Mouse (Mus musculus): ENCODE data around the gene Srcin1. TPM values are rescaled to one million over a fixed set of nuclear protein-coding genes. Genes with fewer than 3 reads are reported as not detected.

Srcin1 gene
- polyA plus RNA-seq, 1 experiment from 2014 or later = 0.87 TPM

DNA sequence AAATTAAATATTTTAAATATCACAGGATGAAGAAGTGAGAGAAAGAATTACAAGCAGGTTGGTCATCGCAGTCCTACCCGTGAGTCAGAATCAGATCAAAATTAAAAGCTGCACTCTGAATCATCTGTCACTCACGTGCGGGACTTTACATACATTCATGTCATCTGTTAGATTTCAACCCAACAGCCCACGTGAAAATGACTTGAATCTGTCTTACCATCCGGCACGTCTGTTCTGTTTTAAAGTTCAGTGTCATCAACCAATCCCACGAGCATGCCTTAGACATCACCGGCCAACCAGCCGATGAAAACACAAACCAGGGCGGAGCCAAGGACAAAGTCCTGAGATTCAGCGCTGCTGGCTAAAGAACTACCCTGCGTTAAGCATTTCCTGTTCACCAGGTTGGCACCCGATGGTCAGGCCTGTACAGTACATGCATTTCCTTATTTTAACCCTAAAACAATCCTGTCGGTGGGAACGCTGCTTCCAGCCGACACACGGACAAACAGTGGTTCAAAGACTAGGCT lies 47.6 kb downstream of the Srcin1 start:
- WGBS = 67% methylated on average over 18 of the region's 18 CpGs
- Histone ChIP-seq H3K9me3 (no peaks in the 10 kb centered on the region), H3K4me1 (peaks cover 30% of the 10 kb centered on the region), H3K27ac (no peak overlapping the region), H3K4me3 (no peak overlapping the region), H3K27me3 (peaks cover 26% of the 10 kb centered on the region), H3K9ac (no peak overlapping the region), H3K4me2 (no peak overlapping the region), H3K36me3 (no peaks in the 10 kb centered on the region)
- no peak for ATAC-seq (ENCODE audit: borderline replicate concordance, extremely low read depth, low FRiP score, low TSS enrichment)

DNA sequence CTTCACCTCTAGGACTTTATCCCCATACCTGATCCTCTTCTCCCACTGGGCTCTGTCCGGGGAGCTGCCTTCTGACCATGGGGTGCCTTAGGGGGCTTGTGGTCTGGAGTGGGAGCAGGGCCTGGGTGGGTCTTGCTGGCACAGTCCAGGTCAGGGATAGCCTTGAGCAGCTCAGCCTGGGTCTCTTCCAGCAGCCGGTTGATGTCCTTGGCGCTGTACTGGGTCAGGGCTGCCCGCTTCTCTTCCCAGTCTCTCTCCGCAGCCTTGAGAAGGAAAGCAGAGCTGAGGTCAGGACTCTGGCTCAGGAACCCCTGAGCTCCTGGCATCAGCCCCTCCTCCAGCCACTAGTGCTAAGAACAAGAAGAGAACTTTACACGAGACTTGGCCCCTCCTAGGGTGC lies 50.7 kb downstream of the Srcin1 start:
- ATAC-seq (ENCODE audit: borderline replicate concordance, extremely low read depth, low FRiP score, low TSS enrichment) = no peak
- Histone ChIP-seq H3K27ac (no peak overlapping the region), H3K4me1 (peaks cover 20% of the 10 kb centered on the region), H3K9me3 (no peaks in the 10 kb centered on the region), H3K27me3 (no peaks in the 10 kb centered on the region; the same call in 1 of the 2 replicates), H3K36me3 (no peaks in the 10 kb centered on the region), H3K4me2 (no peak overlapping the region), H3K4me3 (no peak overlapping the region), H3K9ac (no peak overlapping the region)
- 84% methylated on average over 6 of the region's 6 CpGs for WGBS

DNA sequence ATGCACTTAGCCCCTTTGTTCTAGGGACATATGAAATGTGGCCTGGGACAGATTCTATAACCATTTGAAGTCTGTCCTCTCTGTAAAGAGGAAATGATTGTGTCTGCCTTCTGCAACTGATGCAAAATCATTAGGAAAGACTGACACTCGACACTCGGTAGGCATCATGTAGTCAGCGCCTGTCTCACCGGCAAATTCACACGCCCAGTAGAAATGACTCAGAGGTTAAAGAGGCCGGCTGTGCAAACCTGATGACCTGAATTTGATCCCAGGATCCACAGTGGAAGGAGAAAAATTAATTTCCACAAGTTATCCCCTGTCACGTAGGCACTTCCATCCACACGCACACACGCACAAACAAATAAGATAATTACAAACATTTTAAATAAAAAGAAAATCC lies 51.7 kb downstream of the Srcin1 start:
- H3K36me3 ChIP-seq = no peaks in the 10 kb centered on the region
- H3K4me2 ChIP-seq = no peak overlapping the region
- ATAC-seq (ENCODE audit: borderline replicate concordance, extremely low read depth, low FRiP score, low TSS enrichment) = no peak
- no peaks in the 10 kb centered on the region for H3K27me3 ChIP-seq
- 30% methylated on average over 9 of the region's 9 CpGs for WGBS
- no peak overlapping the region for H3K27ac ChIP-seq
- no peak overlapping the region for H3K9ac ChIP-seq
- H3K4me3 ChIP-seq = no peak overlapping the region
- peaks cover 20% of the 10 kb centered on the region for H3K4me1 ChIP-seq
- H3K9me3 ChIP-seq = no peaks in the 10 kb centered on the region

DNA sequence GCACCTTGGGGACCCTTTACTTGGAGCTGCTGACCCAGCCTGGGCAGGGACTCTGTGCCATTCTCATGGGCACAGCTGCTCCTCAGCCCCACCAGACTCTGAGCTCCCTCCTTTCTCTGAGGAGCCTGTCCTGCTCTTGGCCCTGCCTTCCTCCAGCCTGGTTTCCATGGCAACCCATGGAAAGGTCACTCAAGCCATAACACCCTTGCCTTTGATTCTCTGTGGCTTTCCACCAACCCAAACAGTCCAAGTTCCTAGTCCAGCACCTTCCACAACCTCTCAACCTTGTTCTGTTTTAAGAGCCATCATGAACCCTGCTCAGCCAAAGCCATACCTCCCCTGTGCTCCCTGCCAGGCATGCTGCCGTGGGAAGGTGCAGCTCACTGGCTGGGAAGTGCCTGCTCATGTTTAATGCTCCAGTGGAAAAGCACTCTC lies 52.1 kb downstream of the Srcin1 start:
- 0% methylated on average over 1 of the region's 1 CpGs for whole genome bisulfite sequencing
- Histone ChIP-seq H3K27ac (no peak overlapping the region), H3K9me3 (no peaks in the 10 kb centered on the region), H3K27me3 (no peaks in the 10 kb centered on the region), H3K4me3 (no peak overlapping the region), H3K36me3 (no peaks in the 10 kb centered on the region), H3K4me2 (no peak overlapping the region), H3K9ac (no peak overlapping the region), H3K4me1 (peaks cover 20% of the 10 kb centered on the region)
- ATAC-seq (ENCODE audit: borderline replicate concordance, extremely low read depth, low FRiP score, low TSS enrichment) = 0 out of 2 replicates have a peak, but pooled peaks have one; percentile 13

DNA sequence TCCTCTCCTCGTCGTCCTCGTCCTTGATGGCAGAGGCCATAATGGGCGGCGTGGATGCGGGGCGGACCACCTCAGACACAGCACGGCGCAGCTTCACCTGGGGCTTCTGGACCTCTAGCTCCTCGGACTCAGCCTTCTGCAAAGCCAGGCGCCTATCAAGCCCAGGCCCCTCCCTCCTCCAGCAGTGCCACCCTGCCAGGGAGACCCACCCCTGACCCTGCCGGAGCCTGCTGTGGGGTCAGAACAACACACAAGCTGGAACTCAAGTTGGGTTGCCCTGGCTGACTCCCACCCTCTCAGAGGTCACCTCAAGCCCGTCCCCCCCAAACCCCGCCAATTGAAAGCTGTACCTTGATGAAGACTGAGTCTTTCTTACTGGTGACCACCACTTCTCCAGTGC lies 52.9 kb downstream of the Srcin1 start:
- Histone ChIP-seq H3K36me3 (no peaks in the 10 kb centered on the region), H3K4me3 (no peak overlapping the region), H3K4me2 (no peak overlapping the region), H3K9me3 (no peaks in the 10 kb centered on the region), H3K27ac (no peak overlapping the region), H3K4me1 (peaks cover 20% of the 10 kb centered on the region), H3K9ac (no peak overlapping the region), H3K27me3 (no peaks in the 10 kb centered on the region)
- WGBS = 73% methylated on average over 14 of the region's 14 CpGs
- no peak for ATAC-seq (ENCODE audit: borderline replicate concordance, extremely low read depth, low FRiP score, low TSS enrichment)

DNA sequence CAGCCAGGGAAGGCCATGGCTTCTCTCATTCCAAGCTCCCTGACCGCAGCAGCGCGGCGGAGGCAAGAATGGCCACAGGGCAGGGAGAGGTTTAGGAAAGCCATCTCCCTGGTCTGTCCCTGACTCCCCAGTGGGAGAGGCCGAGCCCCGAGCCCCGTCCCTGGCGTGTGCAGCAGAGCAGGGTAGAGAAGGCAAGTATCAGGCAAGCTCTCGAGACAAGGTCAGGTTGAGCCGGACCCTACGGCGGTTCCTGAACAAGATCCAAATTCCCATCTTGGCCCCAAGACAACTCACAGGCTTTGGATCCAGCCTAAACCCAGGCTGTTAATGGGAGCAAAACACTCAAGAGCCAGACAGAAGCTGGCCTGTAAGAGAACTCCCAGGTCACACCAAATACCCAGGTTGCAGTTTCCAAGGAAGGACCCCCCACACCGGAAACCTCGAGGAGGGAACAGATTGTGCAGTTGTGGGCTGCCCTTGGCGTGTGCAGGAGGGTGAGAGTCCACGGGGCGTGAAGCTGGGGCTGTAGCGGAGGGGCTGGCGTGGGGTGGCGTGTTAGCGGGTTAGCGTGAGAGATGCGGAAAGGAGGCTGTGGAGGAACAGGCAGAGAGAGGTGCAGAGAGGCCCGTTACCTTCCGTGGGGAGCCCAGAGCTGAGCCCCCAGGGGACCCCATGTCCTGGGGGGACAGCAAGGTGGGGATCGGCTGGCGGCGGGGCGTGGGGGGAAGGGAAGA lies 54.1 kb downstream of the Srcin1 start:
- peaks cover 20% of the 10 kb centered on the region for H3K4me1 ChIP-seq
- no peaks in the 10 kb centered on the region for H3K27me3 ChIP-seq
- H3K4me2 ChIP-seq = no peak overlapping the region
- no peak for ATAC-seq (ENCODE audit: borderline replicate concordance, extremely low read depth, low FRiP score, low TSS enrichment)
- H3K4me3 ChIP-seq = no peak overlapping the region
- no peaks in the 10 kb centered on the region for H3K9me3 ChIP-seq
- H3K36me3 ChIP-seq = no peaks in the 10 kb centered on the region
- no peak overlapping the region for H3K27ac ChIP-seq
- WGBS = 78% methylated on average over 29 of the region's 29 CpGs
- no peak overlapping the region for H3K9ac ChIP-seq

DNA sequence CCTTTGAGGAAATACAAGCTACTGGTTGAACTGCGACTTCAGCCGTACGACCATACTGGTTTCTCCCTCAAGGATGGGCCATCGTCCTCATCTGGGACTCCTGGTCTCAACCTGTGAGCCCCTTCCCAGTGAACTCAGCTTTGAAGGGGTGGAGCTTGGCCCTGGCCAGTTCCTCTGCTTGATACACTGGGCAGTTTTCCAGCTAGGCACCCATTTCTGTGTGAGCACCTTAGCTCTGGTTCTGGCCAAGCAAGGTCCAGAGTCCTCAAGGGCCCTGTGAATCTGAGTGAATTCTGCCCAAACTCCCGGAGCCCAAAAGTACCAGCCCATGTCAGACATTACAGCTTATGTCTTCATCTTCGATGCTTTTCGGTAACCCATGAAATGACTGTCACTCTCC lies 55.4 kb downstream of the Srcin1 start:
- 89% methylated on average over 7 of the region's 7 CpGs for WGBS
- Histone ChIP-seq H3K9me3 (no peaks in the 10 kb centered on the region), H3K4me2 (no peak overlapping the region), H3K36me3 (no peaks in the 10 kb centered on the region), H3K4me3 (no peak overlapping the region), H3K27me3 (no peaks in the 10 kb centered on the region), H3K9ac (no peak overlapping the region), H3K4me1 (peaks cover 20% of the 10 kb centered on the region), H3K27ac (no peak overlapping the region)
- ATAC-seq (ENCODE audit: borderline replicate concordance, extremely low read depth, low FRiP score, low TSS enrichment) = no peak

DNA sequence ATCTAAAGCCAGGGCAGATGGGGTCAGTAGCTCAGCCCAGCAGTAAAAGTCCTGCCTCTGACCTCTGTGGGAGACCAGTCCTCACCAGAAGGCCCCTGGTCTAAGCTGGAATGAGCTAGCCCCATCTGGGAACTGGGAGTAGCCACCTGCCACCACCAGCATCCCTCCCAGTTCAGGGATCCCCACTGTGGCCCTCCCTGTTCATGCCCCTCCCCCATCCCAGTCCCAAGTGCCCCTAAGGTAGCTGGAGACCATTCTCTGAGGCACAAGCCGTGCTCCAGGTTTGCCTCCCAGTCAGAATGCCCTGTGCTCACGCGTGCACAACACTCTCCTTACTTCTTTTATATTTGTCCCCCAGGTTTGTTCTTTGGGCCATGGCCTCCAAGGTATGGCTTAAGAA lies 62.9 kb downstream of the Srcin1 start:
- no peak overlapping the region for H3K4me2 ChIP-seq
- no peak overlapping the region for H3K4me3 ChIP-seq
- no peak overlapping the region for H3K27ac ChIP-seq
- WGBS = 74% methylated on average over 3 of the region's 3 CpGs
- H3K36me3 ChIP-seq = no peaks in the 10 kb centered on the region
- 0 out of 2 replicates have a peak, but pooled peaks cover 4% of the 10 kb centered on the region for H3K27me3 ChIP-seq
- no peaks in the 10 kb centered on the region for H3K9me3 ChIP-seq
- no peak for ATAC-seq (ENCODE audit: borderline replicate concordance, extremely low read depth, low FRiP score, low TSS enrichment)
- H3K9ac ChIP-seq = no peak overlapping the region
- H3K4me1 ChIP-seq = peaks cover 21% of the 10 kb centered on the region

DNA sequence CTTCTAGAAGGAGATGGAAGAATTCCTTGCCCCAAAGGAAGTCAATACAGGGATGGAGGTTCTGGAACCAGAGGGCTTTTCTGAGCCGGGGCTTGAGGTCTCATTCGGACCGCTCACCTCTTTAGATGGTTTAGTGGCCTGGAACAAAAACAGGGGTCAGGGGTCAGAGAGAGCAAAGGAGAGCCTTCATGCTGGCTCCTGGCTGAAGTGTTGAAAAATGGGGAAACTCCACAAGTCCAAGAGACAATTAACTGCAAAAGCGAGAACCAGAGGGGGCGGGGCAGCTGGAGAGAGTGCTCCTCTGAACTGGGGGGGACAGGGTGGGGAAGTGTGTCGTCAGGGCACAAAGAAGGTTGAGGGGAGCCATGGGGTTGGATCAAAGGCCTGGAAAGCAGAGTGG lies 63.5 kb downstream of the Srcin1 start:
- 70% methylated on average over 6 of the region's 6 CpGs for WGBS
- no peak for ATAC-seq (ENCODE audit: borderline replicate concordance, extremely low read depth, low FRiP score, low TSS enrichment)
- Histone ChIP-seq H3K9me3 (no peaks in the 10 kb centered on the region), H3K4me1 (peaks cover 21% of the 10 kb centered on the region), H3K27ac (peak overlapping the region; percentile 81; the same call in 1 of the 2 replicates), H3K36me3 (no peaks in the 10 kb centered on the region), H3K4me3 (no peak overlapping the region), H3K27me3 (0 out of 2 replicates have a peak, but pooled peaks cover 4% of the 10 kb centered on the region), H3K4me2 (peak overlapping the region; percentile 42; the same call in 1 of the 2 replicates), H3K9ac (no peak overlapping the region)

DNA sequence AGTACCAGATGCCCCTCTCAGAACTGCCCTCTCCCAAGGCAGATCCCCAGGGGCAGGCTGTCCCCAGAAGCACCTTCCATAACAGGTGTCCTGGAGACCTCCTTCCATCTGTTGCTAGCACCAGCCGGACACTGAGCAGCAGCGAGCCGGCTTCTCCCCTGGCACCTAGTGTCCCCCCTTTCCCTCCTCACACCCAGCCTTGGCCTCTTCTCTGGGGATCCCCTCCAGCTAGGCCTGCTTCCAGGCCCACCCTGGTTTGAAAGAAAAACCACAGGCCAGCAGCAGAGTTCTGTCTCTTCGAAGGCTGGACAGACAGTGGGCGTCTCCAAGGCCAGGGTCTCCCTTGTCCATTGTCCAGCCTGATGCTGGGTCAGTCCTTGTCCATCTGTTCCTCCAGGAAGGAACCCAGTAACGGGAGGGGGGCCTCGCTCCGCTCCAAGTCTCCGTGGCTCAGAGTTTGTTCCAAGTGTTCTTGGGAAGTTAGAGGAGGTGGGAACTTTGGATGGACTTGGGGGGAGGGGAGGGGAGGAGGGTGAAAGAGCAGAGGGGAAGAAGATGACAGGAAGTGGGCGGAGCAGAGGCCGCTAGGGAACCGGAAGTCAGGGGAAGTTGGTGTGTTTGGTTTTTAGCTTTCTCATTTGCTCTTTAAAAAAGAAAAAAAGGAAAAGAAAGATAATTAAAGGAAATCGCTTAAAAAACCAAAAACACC lies 64.2 kb downstream of the Srcin1 start:
- H3K9ac ChIP-seq = no peak overlapping the region
- H3K27me3 ChIP-seq = 0 out of 2 replicates have a peak, but pooled peaks cover 4% of the 10 kb centered on the region
- ATAC-seq (ENCODE audit: borderline replicate concordance, extremely low read depth, low FRiP score, low TSS enrichment) = peak; percentile 36; the same call in 1 of the 2 replicates
- H3K4me3 ChIP-seq = 0 out of 2 replicates have a peak overlapping the region, but pooled peaks have one; percentile 5
- no peaks in the 10 kb centered on the region for H3K36me3 ChIP-seq
- peak overlapping the region; percentile 81 for H3K27ac ChIP-seq
- H3K4me2 ChIP-seq = peak overlapping the region; percentile 42
- H3K4me1 ChIP-seq = peaks cover 21% of the 10 kb centered on the region
- 45% methylated on average over 13 of the region's 13 CpGs for WGBS
- no peaks in the 10 kb centered on the region for H3K9me3 ChIP-seq

DNA sequence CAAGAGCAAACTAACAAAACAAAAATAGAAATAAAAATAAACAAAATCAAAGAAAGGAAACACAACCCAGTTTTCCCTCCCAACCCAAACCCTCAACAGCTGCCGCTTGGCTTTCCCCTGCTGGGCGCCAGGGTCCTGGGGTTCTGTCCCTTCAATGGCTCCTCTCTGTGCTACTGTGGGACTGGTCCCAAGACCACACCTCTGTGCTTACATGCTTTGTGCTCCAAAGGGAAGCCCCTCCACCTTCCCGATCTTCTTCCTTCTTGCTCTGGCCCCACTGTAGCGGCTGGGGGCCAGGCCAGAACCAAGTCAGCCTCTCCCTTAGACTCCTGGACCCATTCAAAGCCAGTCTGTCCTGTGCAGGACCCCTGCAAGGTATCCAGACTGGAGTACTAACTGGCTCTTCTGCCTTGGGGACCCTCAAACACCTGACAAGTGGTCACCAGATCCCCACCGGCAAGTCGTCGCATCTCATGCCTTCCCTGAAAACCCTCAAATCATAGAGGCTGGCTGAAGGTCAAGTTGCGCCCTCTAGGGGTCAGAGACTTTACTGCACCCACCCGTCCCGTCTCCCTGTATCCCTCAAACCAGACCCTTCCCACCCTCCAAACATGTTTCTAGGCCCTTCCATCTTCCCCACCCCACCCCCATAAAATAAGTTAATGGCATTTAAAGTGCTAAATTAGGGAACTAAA lies 64.9 kb downstream of the Srcin1 start:
- 30% methylated on average over 10 of the region's 10 CpGs for WGBS

More for the DNA sequence above, 64.9 kb downstream of the Srcin1 start:
- Histone ChIP-seq H3K9ac (no peak overlapping the region), H3K4me3 (no peak overlapping the region), H3K27ac (peak overlapping the region; percentile 81), H3K4me1 (peaks cover 21% of the 10 kb centered on the region), H3K9me3 (no peaks in the 10 kb centered on the region), H3K27me3 (0 out of 2 replicates have a peak, but pooled peaks cover 4% of the 10 kb centered on the region), H3K36me3 (no peaks in the 10 kb centered on the region), H3K4me2 (peak overlapping the region; percentile 42)
- no peak for ATAC-seq (ENCODE audit: borderline replicate concordance, extremely low read depth, low FRiP score, low TSS enrichment)

Data from lung, embryonic 15.5 days (tissue).